Mouse (Mus musculus) liver, embryonic 13.5 days (tissue): ENCODE results near the gene Nudt12. TPM values are rescaled to one million over a fixed set of nuclear protein-coding genes. Genes with fewer than 3 reads are reported as not detected.
A peak's percentile ranks its signal among the peaks of the same experiment; 100 is the strongest.

ENCODE experiments used
- ATAC-seq: fragments of 200-750 bp; cut with Nextera tagmentation; 2 replicates; pipeline ENCODE4 v1.8.0; 2017; ENCODE audit warnings: low read depth, mild to moderate bottlenecking, moderate number of reproducible peaks, moderate library complexity
- DNase-seq: peaks from one replicate; pipeline ENCODE4 v3.0.0; 2022
- H3K27ac ChIP-seq: fragments of 300-500 bp; sonication (generic); 2 replicates; pipeline ENCODE4 v1.5.1; 2015; ENCODE audit warnings: moderate library complexity, mild to moderate bottlenecking, inconsistent platforms
- H3K27me3 ChIP-seq: fragments of 300-500 bp; sonication (generic); 2 replicates; pipeline ENCODE4 v1.6.1; 2015; ENCODE audit warnings: mild to moderate bottlenecking, inconsistent platforms
- H3K36me3 ChIP-seq: fragments of 300-500 bp; sonication (generic); 2 replicates; pipeline ENCODE4 v1.6.1; 2015; ENCODE audit warnings: mild to moderate bottlenecking, inconsistent platforms
- H3K4me1 ChIP-seq: fragments of 300-500 bp; sonication (generic); replicated peaks from 2 replicates; pipeline ENCODE4 v1.6.1; 2015; ENCODE audit warnings: inconsistent platforms
- H3K4me2 ChIP-seq: fragments of 300-500 bp; sonication (generic); 2 replicates; pipeline ENCODE4 v1.6.1; 2015; ENCODE audit warnings: inconsistent platforms, mild to moderate bottlenecking, moderate library complexity
- H3K4me3 ChIP-seq: fragments of 300-500 bp; sonication (generic); replicated peaks from 2 replicates; pipeline ENCODE4 v1.5.1; 2015; ENCODE audit warnings: mild to moderate bottlenecking, inconsistent platforms
- H3K9ac ChIP-seq: fragments of 300-500 bp; sonication (generic); 2 replicates; pipeline ENCODE4 v1.6.1; 2015; ENCODE audit warnings: mild to moderate bottlenecking, inconsistent platforms
- H3K9me3 ChIP-seq: fragments of 300-500 bp; sonication (generic); replicated peaks from 2 replicates; pipeline ENCODE4 v1.6.1; 2016; ENCODE audit warnings: inconsistent platforms
- WGBS: fragments of 180-500 bp; shearing (Covaris S2); methylation state at CpG from one replicate; pipeline ENCODE4 v1.1.7; 2015; ENCODE audit not compliant: insufficient replicate concordance; 5-methylcytosine and 5-hydroxymethylcytosine counted together
- polyA plus RNA-seq: library from polyadenylated mRNA; unstranded; fragments of >200 nt; fragmentation: Nextera tagmentation; extraction: Ambion mirVana; gene quantifications from 2 replicates; pipeline ENCODE4 v1.2.1, GENCODE M21; 2015

Gene Nudt12
- polyA plus RNA-seq, result 4.0 and 6.0 TPM in 2 replicates

GRCm38 (mm10) chr17:59013091-59013459, at the start of gene Nudt12:
Gene Nudt12 (minus strand): TSS chr17:59013372.
- WGBS, result under 1% methylated on average over 22 of the region's 22 CpGs
- peak; percentile 85 for ATAC-seq

GRCm38 (mm10) chr17:59053306-59053705, 40.1 kb upstream of the Nudt12 start:
- 70% methylated on average over 4 of the region's 4 CpGs for WGBS
- H3K9ac ChIP-seq, result no peak overlapping the region
- H3K4me1 ChIP-seq, result no peaks in the 10 kb centered on the region
- ATAC-seq (no peak), DNase-seq (no peak)
- H3K4me3 ChIP-seq, result no peak overlapping the region
- no peaks in the 10 kb centered on the region for H3K9me3 ChIP-seq
- no peak overlapping the region for H3K27ac ChIP-seq
- no peak overlapping the region for H3K4me2 ChIP-seq
- no peaks in the 10 kb centered on the region for H3K36me3 ChIP-seq
- H3K27me3 ChIP-seq, result no peaks in the 10 kb centered on the region

More at GRCm38 (mm10) chr17:59013091-59013459, at the start of gene Nudt12:
- peak within 1 kb of the TSS; percentile 81 for H3K9ac ChIP-seq
- peak; percentile 57 for DNase-seq
- H3K36me3 ChIP-seq, result peaks cover 11% of the 10 kb centered on the region
- H3K4me1 ChIP-seq, result peaks cover 5% of the 10 kb centered on the region
- no peaks in the 10 kb centered on the region for H3K27me3 ChIP-seq
- peak within 1 kb of the TSS; percentile 77 for H3K4me3 ChIP-seq
- peak within 1 kb of the TSS; percentile 72 for H3K27ac ChIP-seq
- H3K9me3 ChIP-seq, result no peaks in the 10 kb centered on the region
- peak within 1 kb of the TSS; percentile 80 for H3K4me2 ChIP-seq

- Histone ChIP-seq H3K4me3 (no peak overlapping the region), H3K4me1 (no peaks in the 10 kb centered on the region), H3K27me3 (no peaks in the 10 kb centered on the region), H3K36me3 (no peaks in the 10 kb centered on the region), H3K9ac (no peak overlapping the region), H3K4me2 (no peak overlapping the region), H3K9me3 (no peaks in the 10 kb centered on the region), H3K27ac (no peak overlapping the region)
- ATAC-seq, result no peak
- DNase-seq, result no peak
- whole genome bisulfite sequencing, result 37% methylated on average over 5 of the region's 5 CpGs
Measured at GRCm38 (mm10) chr17:59039754-59040153, 26.6 kb upstream of the Nudt12 start.

GRCm38 (mm10) chr17:59033445-59033844, 20.3 kb upstream of the Nudt12 start:
- no peak overlapping the region for H3K9ac ChIP-seq
- ATAC-seq (no peak), DNase-seq (no peak)
- H3K36me3 ChIP-seq, result no peaks in the 10 kb centered on the region
- H3K4me3 ChIP-seq, result no peak overlapping the region
- H3K4me2 ChIP-seq, result no peak overlapping the region
- H3K27ac ChIP-seq, result no peak overlapping the region
- H3K9me3 ChIP-seq, result no peaks in the 10 kb centered on the region
- H3K27me3 ChIP-seq, result no peaks in the 10 kb centered on the region
- no peaks in the 10 kb centered on the region for H3K4me1 ChIP-seq
- 66% methylated on average over 3 of the region's 3 CpGs for WGBS

- Histone ChIP-seq H3K27me3 (no peaks in the 10 kb centered on the region), H3K9me3 (no peaks in the 10 kb centered on the region), H3K36me3 (no peaks in the 10 kb centered on the region), H3K4me1 (no peaks in the 10 kb centered on the region), H3K27ac (no peak overlapping the region), H3K4me2 (no peak overlapping the region), H3K9ac (no peak overlapping the region), H3K4me3 (no peak overlapping the region)
- DNase-seq (no peak), ATAC-seq (no peak)
- WGBS, result 69% methylated on average over 3 of the region's 3 CpGs
Measured at GRCm38 (mm10) chr17:59026336-59026735, 13.2 kb upstream of the Nudt12 start.

GRCm38 (mm10) chr17:59024502-59024901, 11.3 kb upstream of the Nudt12 start:
- Histone ChIP-seq H3K9me3 (no peaks in the 10 kb centered on the region), H3K9ac (no peak overlapping the region), H3K27ac (no peak overlapping the region), H3K27me3 (no peaks in the 10 kb centered on the region), H3K4me1 (no peaks in the 10 kb centered on the region), H3K36me3 (no peaks in the 10 kb centered on the region), H3K4me2 (no peak overlapping the region), H3K4me3 (no peak overlapping the region)
- 51% methylated on average over 6 of the region's 6 CpGs for WGBS
- DNase-seq (no peak), ATAC-seq (no peak)

- Histone ChIP-seq H3K4me1 (no peaks in the 10 kb centered on the region), H3K9ac (no peak overlapping the region), H3K36me3 (no peaks in the 10 kb centered on the region), H3K4me3 (no peak overlapping the region), H3K4me2 (no peak overlapping the region), H3K27me3 (no peaks in the 10 kb centered on the region), H3K9me3 (no peaks in the 10 kb centered on the region), H3K27ac (no peak overlapping the region)
- DNase-seq (no peak), ATAC-seq (no peak)
- WGBS, result 59% methylated on average over 5 of the region's 5 CpGs
Measured at GRCm38 (mm10) chr17:59023971-59024370, 10.8 kb upstream of the Nudt12 start.

- H3K9ac ChIP-seq, result no peak overlapping the region
- no peak for DNase-seq
- no peak for ATAC-seq
- H3K36me3 ChIP-seq, result no peaks in the 10 kb centered on the region
- H3K27me3 ChIP-seq, result no peaks in the 10 kb centered on the region
- no peak overlapping the region for H3K4me2 ChIP-seq
- H3K9me3 ChIP-seq, result no peaks in the 10 kb centered on the region
- no peak overlapping the region for H3K27ac ChIP-seq
- 82% methylated on average over 4 of the region's 4 CpGs for WGBS
- H3K4me1 ChIP-seq, result no peaks in the 10 kb centered on the region
- no peak overlapping the region for H3K4me3 ChIP-seq
Measured at GRCm38 (mm10) chr17:59018666-59019065, 5.5 kb upstream of the Nudt12 start.

GRCm38 (mm10) chr17:59012421-59013090, 616 bp downstream of the Nudt12 start:
- Histone ChIP-seq H3K27ac (peak overlapping the region; percentile 72), H3K4me1 (peaks cover 5% of the 10 kb centered on the region), H3K9me3 (no peaks in the 10 kb centered on the region), H3K27me3 (no peaks in the 10 kb centered on the region), H3K4me2 (peak overlapping the region; percentile 80), H3K36me3 (peaks cover 11% of the 10 kb centered on the region), H3K4me3 (peak overlapping the region; percentile 77), H3K9ac (peak overlapping the region; percentile 81)
- DNase-seq, result peak; percentile 39
- peak; percentile 88 for ATAC-seq
- WGBS, result 3% methylated on average over 15 of the region's 15 CpGs

- 53% methylated on average over 13 of the region's 13 CpGs for WGBS
- H3K4me2 ChIP-seq, result peak overlapping the region; percentile 80
- peak; percentile 9 for DNase-seq
Measured at GRCm38 (mm10) chr17:59011546-59012307, 1.4 kb downstream of the Nudt12 start.

GRCm38 (mm10) chr17:58991275-58991674, 21.9 kb downstream of the Nudt12 start, which contains the start of gene Pdzph1:
Gene Pdzph1 (minus strand): TSS chr17:58991375.
- DNase-seq (no peak), ATAC-seq (no peak)
- 64% methylated on average over 6 of the region's 6 CpGs for WGBS
- no peak within 1 kb of the TSS for H3K4me3 ChIP-seq
- no peaks in the 10 kb centered on the region for H3K4me1 ChIP-seq
- H3K9ac ChIP-seq, result no peak within 1 kb of the TSS
- H3K27ac ChIP-seq, result no peak within 1 kb of the TSS
- H3K9me3 ChIP-seq, result no peaks in the 10 kb centered on the region
- H3K4me2 ChIP-seq, result no peak within 1 kb of the TSS
- H3K36me3 ChIP-seq, result no peaks in the 10 kb centered on the region
- H3K27me3 ChIP-seq, result no peaks in the 10 kb centered on the region

More at GRCm38 (mm10) chr17:59011546-59012307, 1.4 kb downstream of the Nudt12 start:
- Histone ChIP-seq H3K4me3 (peak overlapping the region; percentile 77), H3K4me1 (peaks cover 5% of the 10 kb centered on the region), H3K27ac (no peak overlapping the region), H3K27me3 (no peaks in the 10 kb centered on the region), H3K36me3 (peaks cover 15% of the 10 kb centered on the region), H3K9ac (0 out of 2 replicates have a peak overlapping the region, but pooled peaks have one; percentile 81), H3K9me3 (no peaks in the 10 kb centered on the region)
- ATAC-seq, result no peak
